Mouse (Mus musculus): ENCODE data around the gene Dctn1.

Gene Dctn1

GRCm38 (mm10) chr6:83172240-83172920 lies 6.7 kb downstream of the Dctn1 start:
- DNase-seq, result no peak

- no peak for DNase-seq
These were observed 10.3 kb downstream of the Dctn1 start for GRCm38 (mm10) chr6:83175996-83176395.

GRCm38 (mm10) chr6:83179390-83180117 lies 13.8 kb downstream of the Dctn1 start:
- peak; percentile 57 for DNase-seq

GRCm38 (mm10) chr6:83180605-83181004 lies 14.9 kb downstream of the Dctn1 start:
- DNase-seq, result no peak

GRCm38 (mm10) chr6:83184858-83185435 lies 19.2 kb downstream of the Dctn1 start:
- peak; percentile 45 for DNase-seq

- DNase-seq, result peak; percentile 78
These were observed 20.5 kb downstream of the Dctn1 start for GRCm38 (mm10) chr6:83185895-83186861.

GRCm38 (mm10) chr6:83186946-83187345 lies 21.2 kb downstream of the Dctn1 start:
- DNase-seq, result no peak

- no peak for DNase-seq
These were observed 27.9 kb downstream of the Dctn1 start for GRCm38 (mm10) chr6:83193571-83193970.

GRCm38 (mm10) chr6:83197345-83198004 lies 31.8 kb downstream of the Dctn1 start:
- DNase-seq, result peak; percentile 77

GRCm38 (mm10) chr6:83203320-83203719 lies 37.6 kb downstream of the Dctn1 start:
- no peak for DNase-seq

- DNase-seq, result no peak
These were observed 40.1 kb downstream of the Dctn1 start for GRCm38 (mm10) chr6:83205851-83206250.

- no peak for DNase-seq
These were observed 40.6 kb downstream of the Dctn1 start for GRCm38 (mm10) chr6:83206321-83206720.

- DNase-seq, result no peak
These were observed 41.8 kb downstream of the Dctn1 start for GRCm38 (mm10) chr6:83207361-83208049.

GRCm38 (mm10) chr6:83208050-83208400 lies 42.3 kb downstream of the Dctn1 start:
- no peak for DNase-seq

- peak; percentile 52 for DNase-seq
These were observed 44.8 kb downstream of the Dctn1 start for GRCm38 (mm10) chr6:83210495-83210894.

GRCm38 (mm10) chr6:83211526-83211925 lies 45.8 kb downstream of the Dctn1 start:
- DNase-seq, result no peak

- DNase-seq, result peak; percentile 83
These were observed 49.4 kb downstream of the Dctn1 start for GRCm38 (mm10) chr6:83215002-83215666.

- DNase-seq, result no peak
These were observed 54.1 kb downstream of the Dctn1 start, which contains the start of gene Slc4a5 for GRCm38 (mm10) chr6:83219814-83220213. Gene Slc4a5 (plus strand): TSS chr6:83219828.

- no peak for DNase-seq
These were observed 65.8 kb downstream of the Dctn1 start for GRCm38 (mm10) chr6:83231486-83231885.

- DNase-seq, result no peak
These were observed 67.6 kb downstream of the Dctn1 start for GRCm38 (mm10) chr6:83233306-83233705.

- DNase-seq, result peak; percentile 60
These were observed 68.6 kb downstream of the Dctn1 start for GRCm38 (mm10) chr6:83234280-83234741.
